Mouse (Mus musculus): Measurements from ENCODE around the gene Adamts14.

The Adamts14 gene

GRCm38 (mm10) chr10:61178687-61179086 lies 94.6 kb downstream of the Adamts14 start:
- DNase-seq (ENCODE audit: low spot score in 2 of 2) = no peak

GRCm38 (mm10) chr10:61177751-61178150 lies 95.5 kb downstream of the Adamts14 start:
- no peak for DNase-seq (ENCODE audit: low spot score in 2 of 2)

- DNase-seq (ENCODE audit: low spot score in 2 of 2) = no peak
These were observed 96.9 kb downstream of the Adamts14 start for GRCm38 (mm10) chr10:61176221-61176790.

- DNase-seq (ENCODE audit: low spot score in 2 of 2) = no peak
These were observed 97.6 kb downstream of the Adamts14 start for GRCm38 (mm10) chr10:61175442-61176204.

- DNase-seq (ENCODE audit: low spot score in 2 of 2) = no peak
These were observed 98.4 kb downstream of the Adamts14 start for GRCm38 (mm10) chr10:61174711-61175441.

- no peak for DNase-seq (ENCODE audit: low spot score in 2 of 2)
These were observed 100.7 kb downstream of the Adamts14 start for GRCm38 (mm10) chr10:61172496-61172895.

- no peak for DNase-seq (ENCODE audit: low spot score in 2 of 2)
These were observed 101.6 kb downstream of the Adamts14 start, which contains the start of gene Tbata for GRCm38 (mm10) chr10:61171654-61172053. Gene Tbata (plus strand): TSS chr10:61171954.

- DNase-seq (ENCODE audit: low spot score in 2 of 2) = no peak
These were observed 104.8 kb downstream of the Adamts14 start for GRCm38 (mm10) chr10:61168393-61168792.

GRCm38 (mm10) chr10:61167333-61168096 lies 105.7 kb downstream of the Adamts14 start:
- no peak for DNase-seq (ENCODE audit: low spot score in 2 of 2)

GRCm38 (mm10) chr10:61162366-61162765 lies 110.9 kb downstream of the Adamts14 start:
- DNase-seq (ENCODE audit: low spot score in 2 of 2) = peak; percentile 44 to 58

GRCm38 (mm10) chr10:61160671-61161070 lies 112.6 kb downstream of the Adamts14 start:
- DNase-seq (ENCODE audit: low spot score in 2 of 2) = peak in 1 of 2 experiments; percentile 68

- DNase-seq (ENCODE audit: low spot score in 2 of 2) = peak; percentile 23 to 27
These were observed 113.1 kb downstream of the Adamts14 start for GRCm38 (mm10) chr10:61160089-61160488.

GRCm38 (mm10) chr10:61158594-61158993 lies 114.6 kb downstream of the Adamts14 start:
- no peak for DNase-seq (ENCODE audit: low spot score in 2 of 2)

GRCm38 (mm10) chr10:61156453-61156852 lies 116.8 kb downstream of the Adamts14 start:
- no peak for DNase-seq (ENCODE audit: low spot score in 2 of 2)

GRCm38 (mm10) chr10:61155611-61156010 lies 117.6 kb downstream of the Adamts14 start:
- DNase-seq (ENCODE audit: low spot score in 2 of 2) = no peak

- no peak for DNase-seq (ENCODE audit: low spot score in 2 of 2)
These were observed 121.1 kb downstream of the Adamts14 start for GRCm38 (mm10) chr10:61152131-61152530.

- DNase-seq (ENCODE audit: low spot score in 2 of 2) = peak; percentile 43 to 52
These were observed 122.6 kb downstream of the Adamts14 start for GRCm38 (mm10) chr10:61150616-61151015.

GRCm38 (mm10) chr10:61149476-61149875 lies 123.8 kb downstream of the Adamts14 start:
- no peak for DNase-seq (ENCODE audit: low spot score in 2 of 2)

GRCm38 (mm10) chr10:61147157-61148040 lies 125.8 kb downstream of the Adamts14 start, which contains the start of gene Sgpl1:
Gene Sgpl1 (minus strand): TSS chr10:61147703.
- peak; percentile 83 to 92 for DNase-seq (ENCODE audit: low spot score in 2 of 2)

All from urinary bladder, postnatal 36 days (tissue).